Mouse (Mus musculus) CD4-positive, CD25-positive, alpha-beta regulatory T cell, adult 2 months (primary cell): Measurements from ENCODE around the gene Shd.
A peak's percentile ranks its signal among the peaks of the same experiment; 100 is the strongest.
"Not testable (repeated sequence)": the region's sequence is repeated elsewhere in the genome, so short reads cannot be mapped to it uniquely, and the experiment has no call there.

ENCODE experiments used
- DNase-seq: peaks from one replicate; pipeline ENCODE4 v3.0.0-alpha.2; 2012; ENCODE audit warnings: low read depth, low spot score

The Shd gene

GRCm38 (mm10) chr17:55969966-55970891, at the start of gene Shd:
TSS of gene Shd (plus strand) at chr17:55970467.
- DNase-seq: no peak

GRCm38 (mm10) chr17:55931553-55932502, 38.4 kb upstream of the Shd start:
- peak; percentile 82 for DNase-seq

GRCm38 (mm10) chr17:55932635-55933034, 37.6 kb upstream of the Shd start:
- DNase-seq: no peak

- no peak for DNase-seq
Measured at GRCm38 (mm10) chr17:55933191-55933590, 37.1 kb upstream of the Shd start.

- not testable (repeated sequence) for DNase-seq
Measured at GRCm38 (mm10) chr17:55944387-55944865, 25.8 kb upstream of the Shd start.

GRCm38 (mm10) chr17:55944866-55945682, 25.2 kb upstream of the Shd start:
- DNase-seq: peak; percentile 83

GRCm38 (mm10) chr17:55945696-55946095, 24.6 kb upstream of the Shd start:
- DNase-seq: no peak

GRCm38 (mm10) chr17:55948647-55949046, 21.6 kb upstream of the Shd start:
- DNase-seq: no peak

GRCm38 (mm10) chr17:55949400-55949799, 20.9 kb upstream of the Shd start, which contains the start of gene Zfp119b:
TSS of gene Zfp119b (minus strand) at chr17:55949500.
- no peak for DNase-seq

GRCm38 (mm10) chr17:55950601-55951000, 19.7 kb upstream of the Shd start:
- no peak for DNase-seq

- DNase-seq: no peak
Measured at GRCm38 (mm10) chr17:55952041-55952440, 18.2 kb upstream of the Shd start.

- DNase-seq: peak; percentile 37
Measured at GRCm38 (mm10) chr17:55952447-55953027, 17.7 kb upstream of the Shd start, which contains the start of gene Ebi3. TSS of gene Ebi3 (plus strand) at chr17:55952640.

GRCm38 (mm10) chr17:55953751-55954150, 16.5 kb upstream of the Shd start:
- no peak for DNase-seq

GRCm38 (mm10) chr17:55954229-55954628, 16.0 kb upstream of the Shd start:
- no peak for DNase-seq

- peak; percentile 67 for DNase-seq
Measured at GRCm38 (mm10) chr17:55956129-55956528, 14.1 kb upstream of the Shd start.

- no peak for DNase-seq
Measured at GRCm38 (mm10) chr17:55956591-55956990, 13.7 kb upstream of the Shd start.

- peak; percentile 86 for DNase-seq
Measured at GRCm38 (mm10) chr17:55957168-55957567, 13.1 kb upstream of the Shd start.

- no peak for DNase-seq
Measured at GRCm38 (mm10) chr17:55957726-55958583, 12.3 kb upstream of the Shd start.

GRCm38 (mm10) chr17:55958584-55958886, 11.7 kb upstream of the Shd start:
- no peak for DNase-seq
